In the genomic region with DNA sequence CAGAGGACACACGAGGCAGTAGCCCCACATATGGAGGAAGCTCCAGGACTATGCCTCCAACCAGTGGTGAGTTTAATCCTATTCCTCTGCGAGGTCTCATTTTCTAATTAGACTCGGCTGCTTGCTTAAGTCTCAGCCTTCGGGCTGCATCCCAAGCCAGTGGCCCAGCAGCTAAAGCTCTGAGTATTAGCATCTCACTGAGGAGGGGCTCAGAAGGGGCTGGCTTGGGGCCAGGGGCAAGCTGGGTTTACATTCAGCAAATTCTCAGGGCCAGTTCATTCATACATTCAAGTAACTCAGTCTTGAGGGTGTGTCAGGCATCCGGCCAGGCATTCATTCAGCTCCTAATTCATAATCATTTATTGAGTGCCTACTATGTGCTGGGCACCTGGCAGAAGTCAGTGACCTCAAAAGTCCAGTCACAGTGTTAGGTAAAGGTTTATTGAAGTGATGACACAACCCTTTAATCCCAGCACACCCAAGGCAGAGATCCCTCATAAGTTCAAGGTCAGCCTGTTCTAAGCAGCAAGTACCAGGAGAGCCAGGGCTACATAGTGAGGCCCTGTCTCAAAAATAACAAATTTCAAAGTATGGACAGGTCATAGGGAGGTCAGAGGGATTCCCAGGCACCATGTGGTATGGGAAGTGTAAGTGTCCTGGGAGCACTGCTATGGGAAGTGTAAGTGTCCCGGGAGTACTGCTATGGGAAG, we compare ENCODE assay signal across 8 mouse cellular contexts. TPM values are rescaled to one million over a fixed set of nuclear protein-coding genes. Genes with fewer than 3 reads are reported as not detected.
DNase-seq lines count a peak whose midpoint lies in the region; ATAC-seq lines count a peak whose summit lies in the region.

No protein-coding gene starts in this region.

- peak overlapping the region; percentile 53 for H3K4me2 ChIP-seq in stomach, embryonic 14.5 days (replicated peaks; ENCODE audit: low read depth, low read length)

- WGBS in stomach, embryonic 14.5 days: 14% methylated on average over 6 of the region's 6 CpGs

- H3K9me3 ChIP-seq in stomach, embryonic 14.5 days (ENCODE audit: control insufficient read depth, low read depth, low read length): no peaks in the 10 kb centered on the region

- no peaks in the 10 kb centered on the region for H3K36me3 ChIP-seq in stomach, embryonic 14.5 days (ENCODE audit: control insufficient read depth, insufficient read depth, low read length)

- peaks cover 41% of the 10 kb centered on the region for H3K4me1 ChIP-seq in stomach, embryonic 14.5 days (ENCODE audit: control insufficient read depth, insufficient read depth, low read length)

- no peak for ATAC-seq in cerebellum, adult (ENCODE audit: insufficient number of reproducible peaks, low FRiP score, low TSS enrichment)
- ATAC-seq in stomach, embryonic 14.5 days (ENCODE audit: insufficient number of reproducible peaks, insufficient read depth, low FRiP score, low read depth): no peak; the same call in 1 of the 2 replicates

- H3K27me3 ChIP-seq in stomach, embryonic 14.5 days (ENCODE audit: control insufficient read depth, insufficient read depth, low read length): no peaks in the 10 kb centered on the region; the same call in 1 of the 2 replicates

- 0 out of 2 replicates have a peak overlapping the region, but pooled peaks have one; percentile 38 for H3K9ac ChIP-seq in stomach, embryonic 14.5 days (replicated peaks; ENCODE audit: low read depth, low read length)

- H3K4me3 ChIP-seq in stomach, embryonic 14.5 days (ENCODE audit: low read depth, low read length): no peak overlapping the region

- peak; percentile 13 for DNase-seq in cerebellum, adult 9-10 months
- DNase-seq in testis, postnatal 10 days (ENCODE audit: low spot score): peak; percentile 67
- no peak for DNase-seq in testis, postnatal 14 days (ENCODE audit: low spot score)
- DNase-seq in kidney, postnatal 4 days: peak; percentile 75 to 80
- DNase-seq in spleen, postnatal 14 days (ENCODE audit: low spot score in 2 of 2): no peak
- DNase-seq in spleen, postnatal 10 days (ENCODE audit: low spot score in 2 of 2): no peak

- H3K27ac ChIP-seq in stomach, embryonic 14.5 days (ENCODE audit: low read length): 0 out of 2 replicates have a peak overlapping the region, but pooled peaks have one; percentile 44

RNA-seq across cellular contexts. Expression of gene Katnb1, which starts 57.5 kb away (rescaled TPM):
- polyA plus RNA-seq in stomach, embryonic 14.5 days (2014; fragmentation: Nextera tagmentation; extraction: Ambion mirVana): 17.9 and 21.1 TPM in 2 replicates

Comparison
In these comparisons a context has a peak if more than half of its experiments do, and no peak if none do; other contexts are left out.
1. DNase-seq: peak in cerebellum, adult 9-10 months (single experiment), testis, postnatal 10 days (single experiment) and kidney, postnatal 4 days (2 of 2); none in testis, postnatal 14 days (single experiment), spleen, postnatal 14 days (0 of 2) and spleen, postnatal 10 days (0 of 2).